Mouse (Mus musculus): ENCODE data around the gene Gm5862. TPM values are rescaled to one million over a fixed set of nuclear protein-coding genes. Genes with fewer than 3 reads are reported as not detected.
"Not testable (repeated sequence)": the region's sequence is repeated elsewhere in the genome, so short reads cannot be mapped to it uniquely, and the experiment has no call there.

Gm5862 gene
- polyA plus RNA-seq (2015; fragmentation: Nextera tagmentation; extraction: Ambion mirVana) = not detected in 2 replicates

DNA sequence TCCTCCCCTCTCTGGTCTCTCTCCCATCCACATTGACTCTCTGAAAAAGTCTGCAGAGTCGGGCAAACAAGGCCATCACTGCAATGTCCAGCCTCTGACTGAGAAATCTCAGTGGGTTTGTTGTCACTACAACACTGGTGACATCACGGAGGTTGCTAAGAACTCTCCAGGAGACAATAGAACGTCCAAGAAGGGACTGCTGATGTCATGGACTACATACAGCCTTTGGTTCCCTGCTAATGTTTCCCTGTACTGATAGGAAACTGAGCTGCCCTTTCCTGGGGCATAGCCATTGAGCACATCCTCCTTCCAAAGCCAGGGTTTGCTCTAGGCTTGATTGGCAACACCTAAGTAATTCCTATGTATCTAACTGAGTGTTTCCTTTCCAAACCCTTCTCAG is at the start of gene Gm5862:
Gene Gm5862, minus strand, starts transcription at position 101 of the 400 bp plus-strand sequence.
- not testable (repeated sequence) for ATAC-seq (replicated peaks); H3K27me3 ChIP-seq (replicated peaks); H3K4me1 ChIP-seq; H3K27ac ChIP-seq; H3K9ac ChIP-seq; H3K4me3 ChIP-seq; H3K4me2 ChIP-seq; H3K9me3 ChIP-seq; H3K36me3 ChIP-seq (replicated peaks)
- no CpG with 5 or more reads among the region's 3 CpGs for WGBS

GRCm38 (mm10) chr5:26070716-26071115 is 48.0 kb upstream of the Gm5862 start:
- Histone ChIP-seq H3K9ac (no peak overlapping the region), H3K27me3 (replicated peaks) (no peaks in the 10 kb centered on the region), H3K4me3 (no peak overlapping the region), H3K4me2 (no peak overlapping the region), H3K27ac (no peak overlapping the region), H3K4me1 (no peaks in the 10 kb centered on the region), H3K9me3 (no peaks in the 10 kb centered on the region), H3K36me3 (replicated peaks) (no peaks in the 10 kb centered on the region)
- no peak for ATAC-seq (replicated peaks)
- WGBS = 91% methylated on average over 24 of the region's 24 CpGs

DNA sequence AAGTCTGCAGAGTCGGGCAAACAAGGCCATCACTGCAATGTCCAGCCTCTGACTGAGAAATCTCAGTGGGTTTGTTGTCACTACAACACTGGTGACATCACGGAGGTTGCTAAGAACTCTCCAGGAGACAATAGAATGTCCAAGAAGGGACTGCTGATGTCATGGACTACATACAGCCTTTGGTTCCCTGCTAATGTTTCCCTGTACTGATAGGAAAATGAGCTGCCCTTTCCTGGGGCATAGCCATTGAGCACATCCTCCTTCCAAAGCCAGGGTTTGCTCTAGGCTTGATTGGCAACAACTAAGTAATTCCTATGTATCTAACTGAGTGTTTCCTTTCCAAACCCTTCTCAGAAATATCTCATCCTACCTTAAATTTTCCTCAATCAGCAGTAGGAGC is 35.8 kb upstream of the Gm5862 start, which contains the start of gene Gm7347:
Gene Gm7347, minus strand, starts transcription at position 101 of the 400 bp plus-strand sequence.
- not testable (repeated sequence) for H3K36me3 ChIP-seq (replicated peaks); H3K27ac ChIP-seq; H3K9ac ChIP-seq; H3K27me3 ChIP-seq (replicated peaks); H3K9me3 ChIP-seq; H3K4me3 ChIP-seq; H3K4me1 ChIP-seq; H3K4me2 ChIP-seq; ATAC-seq (replicated peaks)
- WGBS = no CpG with 5 or more reads among the region's 2 CpGs

DNA sequence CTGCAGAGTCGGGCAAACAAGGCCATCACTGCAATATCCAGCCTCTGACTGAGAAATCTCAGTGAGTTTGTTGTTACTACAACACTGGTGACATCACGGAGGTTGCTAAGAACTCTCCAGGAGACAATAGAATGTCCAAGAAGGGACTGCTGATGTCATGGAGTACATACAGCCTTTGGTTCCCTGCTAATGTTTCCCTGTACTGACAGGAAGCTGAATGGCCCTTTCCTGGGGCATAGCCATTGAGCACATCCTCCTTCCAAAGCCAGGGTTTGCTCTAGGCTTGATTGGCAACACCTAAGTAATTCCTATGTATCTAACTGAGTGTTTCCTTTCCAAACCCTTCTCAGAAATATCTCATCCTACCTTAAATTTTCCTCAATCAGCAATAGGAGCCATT is 16.7 kb upstream of the Gm5862 start, which contains the start of gene Speer4a:
Gene Speer4a, minus strand, starts transcription at position 101 of the 400 bp plus-strand sequence.
- H3K27ac ChIP-seq; H3K4me3 ChIP-seq; ATAC-seq (replicated peaks); H3K36me3 ChIP-seq (replicated peaks); H3K4me2 ChIP-seq; H3K9me3 ChIP-seq; H3K4me1 ChIP-seq; H3K9ac ChIP-seq; H3K27me3 ChIP-seq (replicated peaks): not testable (repeated sequence)
- 89% methylated on average over 2 of the region's 2 CpGs for WGBS

DNA sequence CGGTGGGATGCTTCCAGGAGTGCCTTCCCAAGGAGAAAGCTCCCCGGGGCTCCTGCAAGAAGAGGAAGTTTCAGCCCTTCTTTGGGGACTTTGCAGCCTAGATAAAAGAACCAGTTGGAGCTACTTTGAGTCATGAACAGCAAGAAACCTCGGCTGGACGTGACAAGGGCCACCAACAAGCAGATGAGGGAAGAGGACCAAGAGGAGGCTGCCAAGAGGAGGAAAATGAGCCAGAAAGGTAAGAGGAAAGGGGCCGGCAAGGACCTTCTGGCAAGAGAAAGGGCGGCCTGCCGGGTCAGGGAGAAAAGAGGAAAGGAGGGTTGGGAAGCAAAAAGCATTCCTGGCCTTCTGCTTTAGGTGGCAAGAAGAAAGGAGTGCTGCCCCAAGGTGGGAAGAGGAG is 15.0 kb downstream of the Gm5862 start:
- Histone ChIP-seq H3K4me2 (peak overlapping the region; percentile 53), H3K4me3 (peak overlapping the region; percentile 37; the same call in 1 of the 2 replicates)
- ATAC-seq (replicated peaks); H3K27ac ChIP-seq; H3K4me1 ChIP-seq; H3K9me3 ChIP-seq; H3K9ac ChIP-seq; H3K36me3 ChIP-seq (replicated peaks); H3K27me3 ChIP-seq (replicated peaks): not testable (repeated sequence)
- WGBS = 71% methylated on average over 7 of the region's 7 CpGs

GRCm38 (mm10) chr5:26006937-26007695 is 15.6 kb downstream of the Gm5862 start:
- 17% methylated on average over 45 of the region's 45 CpGs for WGBS
- H3K36me3 ChIP-seq (replicated peaks); H3K27ac ChIP-seq; H3K4me1 ChIP-seq; H3K27me3 ChIP-seq (replicated peaks); H3K9me3 ChIP-seq: not testable (repeated sequence)
- Histone ChIP-seq H3K4me2 (peak overlapping the region; percentile 53), H3K4me3 (peak overlapping the region; percentile 37), H3K9ac (peak overlapping the region; percentile 20)
- peak; percentile 96 for ATAC-seq (replicated peaks)

GRCm38 (mm10) chr5:26004698-26005097 is 18.0 kb downstream of the Gm5862 start, which contains the start of gene Gm1979:
TSS of gene Gm1979 (minus strand) at chr5:26004798.
- not testable (repeated sequence) for H3K4me1 ChIP-seq; H3K36me3 ChIP-seq (replicated peaks); H3K9me3 ChIP-seq; H3K27me3 ChIP-seq (replicated peaks); H3K9ac ChIP-seq; ATAC-seq (replicated peaks); H3K4me3 ChIP-seq; H3K4me2 ChIP-seq; H3K27ac ChIP-seq
- WGBS = 82% methylated on average over 1 of the region's 2 CpGs

GRCm38 (mm10) chr5:25988550-25988949 is 34.2 kb downstream of the Gm5862 start, which contains the start of gene Gm21698:
TSS of gene Gm21698 (minus strand) at chr5:25988650.
- H3K27me3 ChIP-seq (replicated peaks); H3K36me3 ChIP-seq (replicated peaks); H3K9me3 ChIP-seq; H3K4me2 ChIP-seq; H3K27ac ChIP-seq; ATAC-seq (replicated peaks); H3K4me3 ChIP-seq; H3K9ac ChIP-seq; H3K4me1 ChIP-seq: not testable (repeated sequence)
- no CpG with 5 or more reads among the region's 3 CpGs for WGBS

DNA sequence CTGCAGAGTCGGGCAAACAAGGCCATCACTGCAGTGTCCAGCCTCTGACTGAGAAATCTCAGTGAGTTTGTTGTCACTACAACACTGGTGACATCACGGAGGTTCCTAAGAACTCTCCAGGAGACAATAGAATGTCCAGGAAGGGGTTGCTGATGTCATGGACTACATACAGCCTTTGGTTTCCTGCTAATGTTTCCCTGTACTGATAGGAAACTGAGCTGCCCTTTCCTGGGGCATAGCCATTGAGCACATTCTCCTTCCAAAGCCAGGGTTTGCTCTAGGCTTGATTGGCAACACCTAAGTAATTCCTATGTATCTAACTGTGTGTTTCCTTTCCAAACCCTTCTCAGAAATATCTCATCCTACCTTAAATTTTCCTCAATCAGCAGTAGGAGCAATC is 50.2 kb downstream of the Gm5862 start, which contains the start of gene Gm21680:
Gene Gm21680, minus strand, starts transcription at position 101 of the 400 bp plus-strand sequence.
- ATAC-seq (replicated peaks) = not testable (repeated sequence)
- no CpG with 5 or more reads among the region's 2 CpGs for WGBS

More for the DNA sequence above, 50.2 kb downstream of the Gm5862 start, which contains the start of gene Gm21680:
- not testable (repeated sequence) for H3K27me3 ChIP-seq (replicated peaks); H3K9me3 ChIP-seq; H3K9ac ChIP-seq; H3K36me3 ChIP-seq (replicated peaks); H3K4me1 ChIP-seq; H3K4me2 ChIP-seq; H3K4me3 ChIP-seq; H3K27ac ChIP-seq

Other genes with a start within 250 kb of the Gm5862 start
- 0.08 and 0.09 TPM in 2 replicates for gene Gm21663, start 80.5 kb downstream of the Gm5862 start, polyA plus RNA-seq (2015; fragmentation: Nextera tagmentation; extraction: Ambion mirVana)
- 0.12 and 0.27 TPM in 2 replicates for gene Gm21671, start 68.5 kb downstream of the Gm5862 start, polyA plus RNA-seq (2015; fragmentation: Nextera tagmentation; extraction: Ambion mirVana)
- gene Gm21680, start 50.3 kb downstream of the Gm5862 start, polyA plus RNA-seq (2015; fragmentation: Nextera tagmentation; extraction: Ambion mirVana) = 0.11 and 0.14 TPM in 2 replicates
- 0.09 and 0.46 TPM in 2 replicates for gene Gm21698, start 34.3 kb downstream of the Gm5862 start, polyA plus RNA-seq (2015; fragmentation: Nextera tagmentation; extraction: Ambion mirVana)
- gene Gm1979, start 18.1 kb downstream of the Gm5862 start, polyA plus RNA-seq (2015; fragmentation: Nextera tagmentation; extraction: Ambion mirVana) = 0.18 and 0.70 TPM in 2 replicates
- gene Speer4a, start 16.6 kb upstream of the Gm5862 start, polyA plus RNA-seq (2015; fragmentation: Nextera tagmentation; extraction: Ambion mirVana) = 0.17 and 0.23 TPM in 2 replicates
- 0.14 and 0.19 TPM in 2 replicates for gene Gm7347, start 35.7 kb upstream of the Gm5862 start, polyA plus RNA-seq (2015; fragmentation: Nextera tagmentation; extraction: Ambion mirVana)
- gene Gm10471, start 66.4 kb upstream of the Gm5862 start, polyA plus RNA-seq (2015; fragmentation: Nextera tagmentation; extraction: Ambion mirVana) = 0.05 TPM in 1 of 2 replicates, not detected in the other
- gene 5031410I06Rik, start 82.4 kb upstream of the Gm5862 start, polyA plus RNA-seq (2015; fragmentation: Nextera tagmentation; extraction: Ambion mirVana) = 0.14 and 0.15 TPM in 2 replicates
- 0.15 and 0.23 TPM in 2 replicates for gene Gm10220, start 98.5 kb upstream of the Gm5862 start, polyA plus RNA-seq (2015; fragmentation: Nextera tagmentation; extraction: Ambion mirVana)
- gene Gm7361, start 234.8 kb upstream of the Gm5862 start, polyA plus RNA-seq (2015; fragmentation: Nextera tagmentation; extraction: Ambion mirVana) = 0.18 and 0.46 TPM in 2 replicates

Measured in midbrain, embryonic 15.5 days (tissue).